Mouse (Mus musculus): Measurements from ENCODE around the gene Cdk4. TPM values are rescaled to one million over a fixed set of nuclear protein-coding genes. Genes with fewer than 3 reads are reported as not detected.

Cdk4 gene
- polyA plus RNA-seq, 1 experiment, result 724 TPM

GRCm38 (mm10) chr10:127111001-127111887 lies 47.9 kb downstream of the Cdk4 start:
- Histone ChIP-seq H3K4me3 (ENCODE audit: insufficient read depth, low read length) (no peak overlapping the region), H3K4me1 (ENCODE audit: control insufficient read depth, insufficient read depth, low read length) (no peaks in the 10 kb centered on the region), H3K27ac (ENCODE audit: insufficient read depth, low read length) (no peak overlapping the region)
- TF ChIP-seq CTCF (IDR thresholded peaks at IDR 0.05; ENCODE audit: borderline replicate concordance, insufficient read depth, low read length) (no peak), POLR2A (IDR thresholded peaks at IDR 0.05; ENCODE audit: low read depth, low read length) (no peak)

- TF ChIP-seq POLR2A (IDR thresholded peaks at IDR 0.05; ENCODE audit: low read depth, low read length) (no peak), CTCF (IDR thresholded peaks at IDR 0.05; ENCODE audit: borderline replicate concordance, insufficient read depth, low read length) (no peak)
- no peak overlapping the region for H3K27ac ChIP-seq (ENCODE audit: insufficient read depth, low read length)
- no peak overlapping the region for H3K4me3 ChIP-seq (ENCODE audit: insufficient read depth, low read length)
- H3K4me1 ChIP-seq (ENCODE audit: control insufficient read depth, insufficient read depth, low read length), result no peaks in the 10 kb centered on the region
Measured at GRCm38 (mm10) chr10:127114408-127114807, 51.1 kb downstream of the Cdk4 start.

GRCm38 (mm10) chr10:127115068-127115467 lies 51.7 kb downstream of the Cdk4 start:
- no peaks in the 10 kb centered on the region for H3K4me1 ChIP-seq (ENCODE audit: control insufficient read depth, insufficient read depth, low read length)
- no peak overlapping the region for H3K4me3 ChIP-seq (ENCODE audit: insufficient read depth, low read length)
- TF ChIP-seq POLR2A (IDR thresholded peaks at IDR 0.05; ENCODE audit: low read depth, low read length), result no peak
- TF ChIP-seq CTCF (IDR thresholded peaks at IDR 0.05; ENCODE audit: borderline replicate concordance, insufficient read depth, low read length), result no peak
- no peak overlapping the region for H3K27ac ChIP-seq (ENCODE audit: insufficient read depth, low read length)

Other genes starting within 250 kb of the Cdk4 start
- 4.7 and 5.2 TPM in 2 replicates for gene Atp23, start 162.2 kb upstream of the Cdk4 start, polyA plus RNA-seq (2011; ENCODE audit: insufficient read length, low read depth, missing spikeins)
- 152 and 208 TPM in 2 replicates for gene Ctdsp2, start 84.8 kb upstream of the Cdk4 start, polyA plus RNA-seq (2011; ENCODE audit: insufficient read length, low read depth, missing spikeins)
- gene Avil, start 62.8 kb upstream of the Cdk4 start, polyA plus RNA-seq (2011; ENCODE audit: insufficient read length, low read depth, missing spikeins), result 0.57 and 1.5 TPM in 2 replicates
- 25.4 and 28.6 TPM in 2 replicates for gene Tsfm, start 32.7 kb upstream of the Cdk4 start, polyA plus RNA-seq (2011; ENCODE audit: insufficient read length, low read depth, missing spikeins)
- 21.8 and 24.3 TPM in 2 replicates for gene Mettl1, start 22.1 kb upstream of the Cdk4 start, polyA plus RNA-seq (2011; ENCODE audit: insufficient read length, low read depth, missing spikeins)
- 2.2 and 3.7 TPM in 2 replicates for gene Eef1akmt3, start 22.0 kb upstream of the Cdk4 start, polyA plus RNA-seq (2011; ENCODE audit: insufficient read length, low read depth, missing spikeins)
- gene Cyp27b1, start 15.3 kb upstream of the Cdk4 start, polyA plus RNA-seq (2011; ENCODE audit: insufficient read length, low read depth, missing spikeins), result not detected in 2 replicates
- gene March9, start 3.4 kb upstream of the Cdk4 start, polyA plus RNA-seq (2011; ENCODE audit: insufficient read length, low read depth, missing spikeins), result 2.8 and 3.0 TPM in 2 replicates
- 118 and 143 TPM in 2 replicates for gene Tspan31, start 6.7 kb downstream of the Cdk4 start, polyA plus RNA-seq (2011; ENCODE audit: insufficient read length, low read depth, missing spikeins)
- gene Agap2, start 11.8 kb downstream of the Cdk4 start, polyA plus RNA-seq (2011; ENCODE audit: insufficient read length, low read depth, missing spikeins), result 0.08 and 0.21 TPM in 2 replicates
- 84.1 and 87.6 TPM in 2 replicates for gene Os9, start 57.6 kb downstream of the Cdk4 start, polyA plus RNA-seq (2011; ENCODE audit: insufficient read length, low read depth, missing spikeins)
- gene B4galnt1, start 101.7 kb downstream of the Cdk4 start, polyA plus RNA-seq (2011; ENCODE audit: insufficient read length, low read depth, missing spikeins), result 28.3 and 39.3 TPM in 2 replicates
- gene Slc26a10, start 117.1 kb downstream of the Cdk4 start, polyA plus RNA-seq (2011; ENCODE audit: insufficient read length, low read depth, missing spikeins), result 2.2 and 2.8 TPM in 2 replicates
- gene Arhgef25, start 126.5 kb downstream of the Cdk4 start, polyA plus RNA-seq (2011; ENCODE audit: insufficient read length, low read depth, missing spikeins), result 187 TPM in 2 replicates
- 62.3 and 82.0 TPM in 2 replicates for gene Dtx3, start 132.2 kb downstream of the Cdk4 start, polyA plus RNA-seq (2011; ENCODE audit: insufficient read length, low read depth, missing spikeins)
- gene Pip4k2c, start 148.1 kb downstream of the Cdk4 start, polyA plus RNA-seq (2011; ENCODE audit: insufficient read length, low read depth, missing spikeins), result 24.3 and 25.2 TPM in 2 replicates
- gene Kif5a, start 199.8 kb downstream of the Cdk4 start, polyA plus RNA-seq (2011; ENCODE audit: insufficient read length, low read depth, missing spikeins), result 0.80 and 1.6 TPM in 2 replicates
- 149 and 162 TPM in 2 replicates for gene Dctn2, start 202.8 kb downstream of the Cdk4 start, polyA plus RNA-seq (2011; ENCODE audit: insufficient read length, low read depth, missing spikeins)
- gene Mbd6, start 225.5 kb downstream of the Cdk4 start, polyA plus RNA-seq (2011; ENCODE audit: insufficient read length, low read depth, missing spikeins), result 26.4 and 27.2 TPM in 2 replicates
- gene Mars, start 248.3 kb downstream of the Cdk4 start, polyA plus RNA-seq (2011; ENCODE audit: insufficient read length, low read depth, missing spikeins), result 105 and 110 TPM in 2 replicates